Mouse (Mus musculus): ENCODE measurements around the gene Foxd3.
"Not testable (repeated sequence)": the region's sequence is repeated elsewhere in the genome, so short reads cannot be mapped to it uniquely, and the experiment has no call there.

The Foxd3 gene

GRCm38 (mm10) chr4:99655937-99656604, at the start of gene Foxd3:
Gene Foxd3, plus strand, starts transcription at chr4:99656299.
- no peak for DNase-seq

- DNase-seq: no peak
These were observed 43.9 kb upstream of the Foxd3 start for GRCm38 (mm10) chr4:99612156-99612555.

GRCm38 (mm10) chr4:99612609-99613350, 43.3 kb upstream of the Foxd3 start:
- no peak for DNase-seq

- no peak for DNase-seq
These were observed 29.9 kb upstream of the Foxd3 start for GRCm38 (mm10) chr4:99626047-99626844.

GRCm38 (mm10) chr4:99627057-99627456, 29.0 kb upstream of the Foxd3 start:
- DNase-seq: no peak

GRCm38 (mm10) chr4:99636038-99636437, 20.1 kb upstream of the Foxd3 start:
- no peak for DNase-seq

GRCm38 (mm10) chr4:99636711-99637110, 19.4 kb upstream of the Foxd3 start:
- DNase-seq: no peak

- not testable (repeated sequence) for DNase-seq
These were observed 15.5 kb upstream of the Foxd3 start for GRCm38 (mm10) chr4:99640619-99641018.

- DNase-seq: no peak
These were observed 14.2 kb upstream of the Foxd3 start for GRCm38 (mm10) chr4:99641920-99642319.

- no peak for DNase-seq
These were observed 10.5 kb upstream of the Foxd3 start for GRCm38 (mm10) chr4:99645560-99645959.

- DNase-seq: peak; percentile 9 to 14
These were observed 5.8 kb upstream of the Foxd3 start for GRCm38 (mm10) chr4:99650088-99650944.

- peak; percentile 6 to 16 for DNase-seq
These were observed 5.0 kb upstream of the Foxd3 start for GRCm38 (mm10) chr4:99650945-99651690.

GRCm38 (mm10) chr4:99651823-99652450, 4.2 kb upstream of the Foxd3 start:
- peak in 1 of 2 experiments; percentile 10 for DNase-seq

GRCm38 (mm10) chr4:99652576-99653210, 3.4 kb upstream of the Foxd3 start:
- DNase-seq: peak in 1 of 2 experiments; percentile 9

GRCm38 (mm10) chr4:99653216-99653607, 2.9 kb upstream of the Foxd3 start:
- DNase-seq: peak in 1 of 2 experiments; percentile 26

GRCm38 (mm10) chr4:99653608-99654221, 2.4 kb upstream of the Foxd3 start:
- DNase-seq: peak in 1 of 2 experiments; percentile 7

- DNase-seq: peak in 1 of 2 experiments; percentile 18
These were observed 1.3 kb upstream of the Foxd3 start for GRCm38 (mm10) chr4:99654621-99655296.

GRCm38 (mm10) chr4:99656605-99657429, 718 bp downstream of the Foxd3 start:
- DNase-seq: peak; percentile 10 to 23

GRCm38 (mm10) chr4:99657430-99657820, 1.3 kb downstream of the Foxd3 start:
- DNase-seq: no peak

All from cerebellum, postnatal 36 days (tissue).